Comparison of ENCODE assay signal across 12 mouse cellular contexts in the genomic region with DNA sequence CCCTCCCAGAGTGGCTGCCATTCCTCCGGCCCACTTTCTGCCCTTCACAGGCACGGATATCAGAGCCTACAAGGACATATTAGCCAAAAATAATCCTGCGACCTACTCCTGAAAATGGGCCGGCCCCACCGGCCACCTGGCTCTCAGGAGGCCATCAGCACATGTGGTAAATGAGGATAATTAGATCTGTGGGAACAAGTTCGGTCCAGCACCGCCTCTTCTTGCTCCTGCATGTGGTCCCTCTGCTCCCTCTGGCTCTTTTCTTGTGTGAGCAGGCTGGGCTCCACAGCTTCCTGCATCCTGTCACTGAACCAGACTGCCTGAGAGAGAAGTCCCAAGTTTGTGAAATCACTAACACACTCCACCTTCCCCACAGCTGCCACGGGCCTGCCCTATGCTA. TPM values are rescaled to one million over a fixed set of nuclear protein-coding genes. Genes with fewer than 3 reads are reported as not detected.
DNase-seq lines count a peak whose midpoint lies in the region; ATAC-seq and TF ChIP-seq lines count a peak whose summit lies in the region.
"Had no signal": no experiment of that assay in that cellular context is flagged by ENCODE, and none has a peak within 500 bp of the region (broad histone marks: within the 10 kb centered on the region; RNA-seq: fewer than 3 reads in every experiment).

No protein-coding gene starts in this region.

- intact Hi-C loops in heart, postnatal 25 days (cut with DNase I): no loop called here

- no peak overlapping the region for H3K4me3 ChIP-seq in kidney, postnatal 0 days (replicated peaks; ENCODE audit: low read depth, low read length)
- peak overlapping the region; percentile 80 for H3K4me3 ChIP-seq in E14TG2a.4 (replicated peaks; ENCODE audit: low read length)
- H3K4me3 ChIP-seq in embryonic facial prominence, embryonic 11.5 days (ENCODE audit: low read depth, low read length): no peak overlapping the region
- H3K4me3 ChIP-seq: lung, embryonic 15.5 days had no signal

- no peaks in the 10 kb centered on the region for H3K36me3 ChIP-seq in kidney, postnatal 0 days (ENCODE audit: insufficient read depth, low read length)
- H3K36me3 ChIP-seq in E14TG2a.4 (ENCODE audit: insufficient read depth, low read length): 0 out of 2 replicates have a peak, but pooled peaks cover 1% of the 10 kb centered on the region
- H3K36me3 ChIP-seq in embryonic facial prominence, embryonic 11.5 days (replicated peaks; ENCODE audit: control insufficient read depth, insufficient read depth, low read depth, low read length): no peaks in the 10 kb centered on the region
- H3K36me3 ChIP-seq: lung, embryonic 15.5 days had no signal

- H3K27me3 ChIP-seq in kidney, postnatal 0 days (ENCODE audit: insufficient read depth, low read length): no peaks in the 10 kb centered on the region
- no peaks in the 10 kb centered on the region for H3K27me3 ChIP-seq in E14TG2a.4 (ENCODE audit: insufficient read depth, low read length)
- H3K27me3 ChIP-seq in embryonic facial prominence, embryonic 11.5 days (ENCODE audit: control insufficient read depth, insufficient read depth, low read length): no peaks in the 10 kb centered on the region
- H3K27me3 ChIP-seq: lung, embryonic 15.5 days had no signal

- H3K4me1 ChIP-seq in kidney, postnatal 0 days (replicated peaks; ENCODE audit: insufficient read depth, low read length): peaks cover 9% of the 10 kb centered on the region
- peaks cover 83% of the 10 kb centered on the region for H3K4me1 ChIP-seq in E14TG2a.4 (replicated peaks; ENCODE audit: low read depth, low read length)
- no peaks in the 10 kb centered on the region for H3K4me1 ChIP-seq in embryonic facial prominence, embryonic 11.5 days (ENCODE audit: control insufficient read depth, insufficient read depth, low read length)

- H3K27ac ChIP-seq in kidney, postnatal 0 days: 0 out of 2 replicates have a peak overlapping the region, but pooled peaks have one; percentile 25
- 0 out of 2 replicates have a peak overlapping the region, but pooled peaks have one; percentile 2 for H3K27ac ChIP-seq in embryonic facial prominence, embryonic 11.5 days (replicated peaks; ENCODE audit: low read depth, low read length)
- H3K27ac ChIP-seq: lung, embryonic 15.5 days had no signal

- H3K9me3 ChIP-seq in kidney, postnatal 0 days (replicated peaks; ENCODE audit: low read length): no peaks in the 10 kb centered on the region
- no peaks in the 10 kb centered on the region for H3K9me3 ChIP-seq in E14TG2a.4 (ENCODE audit: low read length)
- no peaks in the 10 kb centered on the region for H3K9me3 ChIP-seq in embryonic facial prominence, embryonic 11.5 days (replicated peaks; ENCODE audit: control insufficient read depth, low read length)
- H3K9me3 ChIP-seq: lung, embryonic 15.5 days had no signal

- no peak for ATAC-seq in kidney, postnatal 0 days (replicated peaks; ENCODE audit: low FRiP score, low read depth)
- ATAC-seq in embryonic facial prominence, embryonic 11.5 days (replicated peaks; ENCODE audit: insufficient number of reproducible peaks, low FRiP score, low TSS enrichment, low read depth): no peak
- ATAC-seq in frontal cortex, adult (ENCODE audit: low TSS enrichment): no peak
- ATAC-seq: midbrain, embryonic 16.5 days had no signal

- no peak for TF ChIP-seq CTCF in kidney, postnatal 0 days (IDR thresholded peaks at IDR 0.05; ENCODE audit: low read depth)
- TF ChIP-seq CTCF in E14TG2a.4 (conservative IDR thresholded peaks at IDR 0.05; ENCODE audit: low read length): no peak

- peak; percentile 92 for DNase-seq in heart, adult 11 months
- DNase-seq in heart, postnatal 25 days (ENCODE audit: low spot score): no peak
- no peak for DNase-seq in kidney, postnatal 0 days (ENCODE audit: low spot score)
- no peak for DNase-seq in kidney, postnatal 10 days
- no peak for DNase-seq in embryonic facial prominence, embryonic 11.5 days (ENCODE audit: low spot score)
- DNase-seq in urinary bladder, postnatal 4 days (ENCODE audit: low spot score in 2 of 2): no peak
- DNase-seq: kidney, postnatal 36 days; right cerebral cortex, postnatal 4 days had no signal

- WGBS in kidney, postnatal 0 days: 58% methylated on average over 8 of the region's 8 CpGs
- 49% methylated on average over 8 of the region's 8 CpGs for WGBS in embryonic facial prominence, embryonic 11.5 days

- no peak overlapping the region for H3K4me2 ChIP-seq in kidney, postnatal 0 days (ENCODE audit: low read length)
- H3K4me2 ChIP-seq in embryonic facial prominence, embryonic 11.5 days (ENCODE audit: low read depth, low read length): no peak overlapping the region
- H3K4me2 ChIP-seq: lung, embryonic 15.5 days had no signal

- no peak overlapping the region for H3K9ac ChIP-seq in kidney, postnatal 0 days (ENCODE audit: low read depth, low read length)
- H3K9ac ChIP-seq in embryonic facial prominence, embryonic 11.5 days (replicated peaks; ENCODE audit: low read length): 0 out of 2 replicates have a peak overlapping the region, but pooled peaks have one; percentile 32
- H3K9ac ChIP-seq: lung, embryonic 15.5 days had no signal

RNA-seq across cellular contexts. Expression of a gene that starts 3.4 kb away (rescaled TPM):
- total RNA-seq in heart, postnatal 25 days (2021): 10 to 100 TPM; 12.0 to 12.3 TPM
- polyA plus RNA-seq in kidney, postnatal 0 days (2015; fragmentation: Nextera tagmentation; extraction: Ambion mirVana): 48.9 and 50.0 TPM in 2 replicates
- 48.9 and 52.9 TPM in 2 replicates for polyA plus RNA-seq in embryonic facial prominence, embryonic 11.5 days (2014; fragmentation: Nextera tagmentation; extraction: Ambion mirVana)

RNA-seq across cellular contexts. Expression of a gene that starts 23.0 kb away (rescaled TPM):
- 10 to 100 TPM; 24.7 to 33.8 TPM for total RNA-seq in heart, postnatal 25 days (2021)
- 41.0 and 43.0 TPM in 2 replicates for polyA plus RNA-seq in kidney, postnatal 0 days (2015; fragmentation: Nextera tagmentation; extraction: Ambion mirVana)
- polyA plus RNA-seq in embryonic facial prominence, embryonic 11.5 days (2014; fragmentation: Nextera tagmentation; extraction: Ambion mirVana): 51.4 and 52.5 TPM in 2 replicates

RNA-seq across cellular contexts. Expression of a gene that starts 23.1 kb away (rescaled TPM):
- 100 to 1,000 TPM; 145 to 159 TPM for total RNA-seq in heart, postnatal 25 days (2021)
- 309 and 334 TPM in 2 replicates for polyA plus RNA-seq in kidney, postnatal 0 days (2015; fragmentation: Nextera tagmentation; extraction: Ambion mirVana)
- polyA plus RNA-seq in embryonic facial prominence, embryonic 11.5 days (2014; fragmentation: Nextera tagmentation; extraction: Ambion mirVana): 220 and 271 TPM in 2 replicates

RNA-seq across cellular contexts. Expression of a gene that starts 36.3 kb away (rescaled TPM):
- under 1 TPM; 0.31 to 0.39 TPM for total RNA-seq in heart, postnatal 25 days (2021)
- polyA plus RNA-seq in kidney, postnatal 0 days (2015; fragmentation: Nextera tagmentation; extraction: Ambion mirVana): 1.9 and 2.1 TPM in 2 replicates
- polyA plus RNA-seq in embryonic facial prominence, embryonic 11.5 days (2014; fragmentation: Nextera tagmentation; extraction: Ambion mirVana): 3.9 and 4.0 TPM in 2 replicates

RNA-seq across cellular contexts. Expression of a gene that starts 45.0 kb away (rescaled TPM):
- 1 to 10 TPM; 7.6 to 8.0 TPM for total RNA-seq in heart, postnatal 25 days (2021)
- polyA plus RNA-seq in kidney, postnatal 0 days (2015; fragmentation: Nextera tagmentation; extraction: Ambion mirVana): 14.1 and 16.7 TPM in 2 replicates
- 21.9 and 28.4 TPM in 2 replicates for polyA plus RNA-seq in embryonic facial prominence, embryonic 11.5 days (2014; fragmentation: Nextera tagmentation; extraction: Ambion mirVana)
